Mouse (Mus musculus): ENCODE data around the gene Nrxn2. TPM values are rescaled to one million over a fixed set of nuclear protein-coding genes. Genes with fewer than 3 reads are reported as not detected.

The Nrxn2 gene
- polyA plus RNA-seq, 1 experiment = 1.7 TPM

DNA sequence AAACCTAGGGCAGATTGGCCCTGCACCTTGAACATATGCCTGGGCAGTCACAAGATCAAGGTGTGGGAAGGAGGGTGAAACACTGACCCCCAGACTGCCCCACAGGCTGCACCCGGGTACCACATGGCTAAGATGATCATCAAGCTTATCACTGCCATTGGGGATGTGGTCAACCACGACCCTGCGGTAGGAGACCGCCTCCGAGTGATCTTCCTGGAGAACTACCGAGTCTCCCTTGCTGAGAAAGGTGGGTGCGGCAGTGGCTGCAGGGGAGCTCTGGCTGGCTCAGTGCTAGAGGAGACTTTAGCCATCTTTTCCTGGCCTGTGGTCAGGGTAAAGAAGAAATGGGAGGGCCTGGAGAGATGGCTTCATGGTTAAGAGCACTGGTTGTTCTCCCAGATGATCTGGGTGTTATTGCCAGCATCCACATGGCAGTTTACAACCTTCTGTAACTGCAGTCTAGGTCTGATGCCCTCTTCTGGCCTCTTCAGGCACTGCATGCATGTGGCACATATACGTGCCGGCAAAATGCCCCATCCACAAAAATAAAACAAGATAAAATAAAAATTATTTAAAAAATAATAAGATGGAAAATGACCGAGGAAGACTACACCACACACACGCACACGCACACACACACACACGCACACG is 25.7 kb upstream of the Nrxn2 start:
- DNase-seq (ENCODE audit: low read depth) = no peak

DNA sequence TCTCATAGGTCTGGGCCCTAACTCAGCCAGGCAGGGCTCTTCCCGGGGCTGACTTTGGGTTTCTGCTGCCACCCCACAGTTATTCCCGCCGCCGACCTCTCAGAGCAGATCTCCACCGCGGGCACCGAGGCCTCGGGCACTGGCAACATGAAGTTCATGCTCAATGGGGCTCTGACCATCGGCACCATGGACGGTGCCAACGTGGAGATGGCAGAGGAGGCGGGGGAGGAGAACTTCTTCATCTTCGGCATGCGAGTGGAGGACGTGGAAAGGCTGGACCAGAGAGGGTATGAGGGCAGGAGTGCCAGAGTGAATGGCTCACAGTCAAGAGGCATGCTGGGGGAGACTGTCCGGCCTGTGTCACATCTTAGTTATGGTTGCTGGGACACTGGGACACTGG is 24.9 kb upstream of the Nrxn2 start:
- no peak for DNase-seq (ENCODE audit: low read depth)

- no peak for DNase-seq (ENCODE audit: low read depth)
Measured at GRCm38 (mm10) chr19:6396237-6396636, 22.3 kb upstream of the Nrxn2 start.

GRCm38 (mm10) chr19:6397582-6398249 is 20.8 kb upstream of the Nrxn2 start:
- DNase-seq (ENCODE audit: low read depth) = no peak

GRCm38 (mm10) chr19:6398447-6399284 is 19.9 kb upstream of the Nrxn2 start:
- DNase-seq (ENCODE audit: low read depth) = no peak

DNA sequence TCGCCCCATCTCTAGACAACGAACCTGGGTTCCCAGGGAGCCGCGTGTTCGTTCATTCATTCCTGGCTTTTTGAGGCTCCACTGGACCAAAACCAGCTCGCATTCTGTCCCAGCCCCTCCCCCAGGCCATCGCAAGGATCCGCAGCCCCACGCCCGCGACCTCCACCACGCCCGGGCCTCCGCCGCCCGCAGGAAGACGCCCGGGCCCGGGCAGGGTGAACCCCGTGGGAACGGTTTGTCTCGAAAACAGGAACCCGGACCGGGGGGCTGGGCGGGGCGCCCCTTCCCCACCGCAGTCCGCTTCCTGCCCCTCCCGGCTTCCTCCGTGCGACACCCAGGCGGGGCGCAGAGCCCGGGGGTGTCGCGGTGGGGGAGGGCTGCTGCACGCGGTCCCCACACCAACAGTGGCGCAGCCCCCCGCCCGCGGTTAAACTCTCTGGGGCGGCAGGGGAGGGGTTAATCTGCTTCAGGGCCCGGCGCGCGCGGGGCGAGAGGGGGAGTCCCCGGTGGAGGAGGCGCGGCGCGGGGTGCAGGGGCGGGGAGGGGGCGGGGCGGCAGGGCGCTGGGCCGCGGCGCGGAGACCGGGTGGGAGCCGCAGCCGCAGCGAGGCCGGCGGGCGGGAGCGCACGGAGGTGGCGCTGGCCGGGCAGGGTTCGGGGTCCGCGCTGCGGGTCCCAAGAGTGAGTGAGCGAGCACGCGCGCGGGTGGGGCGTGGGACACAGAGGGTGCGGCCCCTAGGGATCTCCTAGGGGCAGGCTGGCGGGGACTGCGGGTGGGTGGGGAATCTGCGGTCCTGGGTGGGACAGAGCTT is 19.0 kb upstream of the Nrxn2 start, which contains the start of gene Rasgrp2:
Gene Rasgrp2 (plus strand): TSS at position 56 of the 811 bp plus-strand sequence.
- no peak for DNase-seq (ENCODE audit: low read depth)

GRCm38 (mm10) chr19:6400096-6401086 is 18.1 kb upstream of the Nrxn2 start:
- DNase-seq (ENCODE audit: low read depth) = no peak

DNA sequence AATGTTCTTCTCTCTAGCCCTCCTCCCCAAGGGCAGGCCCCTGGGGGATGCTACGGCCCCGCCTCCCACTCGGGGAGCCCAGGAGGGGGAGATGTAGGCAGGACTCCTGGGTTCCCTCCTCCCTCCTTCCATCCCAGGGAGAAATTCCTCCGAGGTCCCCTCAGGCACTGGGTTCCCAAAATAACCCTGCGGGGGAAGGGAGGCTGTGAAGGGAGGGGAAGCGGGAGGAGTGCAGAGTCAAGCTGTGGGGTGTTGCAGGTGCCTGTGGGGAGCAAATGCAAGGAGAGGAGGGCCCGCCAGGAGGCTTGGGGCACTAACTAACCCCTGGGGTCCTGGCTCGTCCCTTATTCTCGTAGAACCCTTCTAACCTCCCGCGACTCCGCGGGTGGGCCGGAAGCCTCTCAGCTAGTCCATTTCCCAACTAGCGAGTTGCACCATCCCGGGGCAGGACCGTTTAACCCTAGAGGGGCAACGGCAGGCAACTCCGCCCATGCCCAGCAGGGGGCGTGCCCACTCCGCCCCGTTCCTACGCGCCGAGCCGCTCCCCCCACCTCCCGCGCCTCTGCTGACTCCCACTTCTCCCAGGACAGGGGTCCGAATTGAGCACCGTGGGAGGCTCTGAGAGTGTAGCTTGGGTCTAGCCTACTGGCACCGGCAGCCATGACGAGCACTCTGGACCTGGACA is 17.3 kb upstream of the Nrxn2 start:
- no peak for DNase-seq (ENCODE audit: low read depth)

DNA sequence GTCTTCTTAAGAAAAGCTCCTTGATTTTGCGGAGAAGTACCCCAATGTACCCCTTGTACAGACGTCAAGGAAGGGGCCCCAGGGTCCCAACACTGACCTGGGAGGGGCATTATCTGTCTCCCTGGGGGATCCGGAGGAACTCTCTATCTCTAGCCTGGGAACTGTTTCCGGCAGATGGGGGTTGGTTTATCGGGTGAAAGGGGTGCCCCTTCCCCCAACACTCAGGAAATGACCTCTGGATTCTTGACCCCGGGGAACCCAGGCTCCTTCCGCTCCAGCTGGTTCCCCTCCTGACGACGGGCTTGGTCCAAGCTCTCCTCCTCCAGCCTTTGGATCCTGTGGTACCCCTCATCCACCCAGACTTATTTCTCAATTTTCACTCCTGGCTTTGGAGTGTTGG is 16.6 kb upstream of the Nrxn2 start:
- no peak for DNase-seq (ENCODE audit: low read depth)

- DNase-seq (ENCODE audit: low read depth) = no peak
Measured at GRCm38 (mm10) chr19:6403869-6404268, 14.7 kb upstream of the Nrxn2 start.

- DNase-seq (ENCODE audit: low read depth) = no peak
Measured at GRCm38 (mm10) chr19:6405433-6405832, 13.1 kb upstream of the Nrxn2 start.

GRCm38 (mm10) chr19:6407109-6407508 is 11.4 kb upstream of the Nrxn2 start:
- DNase-seq (ENCODE audit: low read depth) = no peak

GRCm38 (mm10) chr19:6407816-6408510 is 10.6 kb upstream of the Nrxn2 start:
- DNase-seq (ENCODE audit: low read depth) = no peak

DNA sequence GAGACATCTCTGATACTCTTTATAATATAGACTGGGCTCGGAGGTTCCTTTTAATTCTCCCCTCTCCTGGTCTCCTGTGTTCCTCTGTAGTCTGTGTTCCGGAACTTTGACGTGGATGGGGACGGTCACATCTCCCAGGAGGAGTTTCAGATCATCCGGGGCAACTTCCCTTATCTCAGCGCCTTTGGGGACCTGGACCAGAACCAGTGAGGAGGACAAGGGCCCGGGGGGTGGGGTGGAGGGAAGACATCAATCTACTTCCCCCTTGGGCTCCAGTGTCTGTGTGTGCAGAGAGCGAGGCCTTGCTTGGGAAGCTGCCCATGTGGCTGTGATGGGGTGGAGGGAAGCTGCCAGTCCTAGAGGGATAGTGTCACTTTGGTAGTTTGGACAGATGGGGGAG is 9.8 kb upstream of the Nrxn2 start:
- no peak for DNase-seq (ENCODE audit: low read depth)

DNA sequence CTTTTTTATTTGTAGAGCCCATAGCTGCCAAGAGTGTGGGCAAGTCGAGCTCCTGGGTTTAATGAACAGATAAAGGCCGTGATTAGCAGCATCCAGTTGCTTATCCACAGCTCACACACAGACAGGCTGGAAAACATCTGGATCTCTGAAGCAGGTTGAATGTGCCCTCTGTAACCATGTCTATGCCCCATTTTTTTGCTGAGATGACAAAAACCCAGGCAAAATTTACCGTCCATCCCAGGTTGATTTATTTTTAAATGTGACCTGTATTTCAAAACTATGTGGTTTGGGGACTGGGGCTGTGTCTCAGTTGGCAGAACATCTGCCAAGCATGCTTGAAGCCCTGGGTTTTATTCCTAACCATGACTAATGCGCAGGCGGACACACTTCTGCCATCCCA is 9.4 kb upstream of the Nrxn2 start:
- DNase-seq (ENCODE audit: low read depth) = no peak

GRCm38 (mm10) chr19:6409936-6410335 is 8.6 kb upstream of the Nrxn2 start:
- DNase-seq (ENCODE audit: low read depth) = no peak

DNA sequence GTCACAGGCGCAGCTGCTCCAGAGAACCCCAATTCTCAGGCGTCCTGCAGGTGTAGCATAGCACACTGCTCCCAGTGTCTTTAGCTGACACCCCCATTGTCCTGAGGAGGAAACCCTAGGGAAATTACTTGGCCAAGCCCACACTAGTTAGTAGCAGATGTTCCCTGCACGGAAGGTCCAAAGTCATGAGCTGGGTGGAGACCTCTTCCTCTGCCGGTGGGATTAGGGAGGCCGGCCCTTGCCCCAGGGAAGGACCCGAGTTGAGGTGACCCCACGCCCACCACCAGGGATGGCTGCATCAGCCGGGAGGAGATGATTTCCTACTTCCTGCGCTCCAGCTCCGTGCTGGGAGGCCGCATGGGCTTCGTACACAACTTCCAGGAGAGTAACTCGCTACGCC is 5.7 kb upstream of the Nrxn2 start:
- DNase-seq (ENCODE audit: low read depth) = no peak

- no peak for DNase-seq (ENCODE audit: low read depth)
Measured at GRCm38 (mm10) chr19:6415454-6415853, 3.1 kb upstream of the Nrxn2 start.

DNA sequence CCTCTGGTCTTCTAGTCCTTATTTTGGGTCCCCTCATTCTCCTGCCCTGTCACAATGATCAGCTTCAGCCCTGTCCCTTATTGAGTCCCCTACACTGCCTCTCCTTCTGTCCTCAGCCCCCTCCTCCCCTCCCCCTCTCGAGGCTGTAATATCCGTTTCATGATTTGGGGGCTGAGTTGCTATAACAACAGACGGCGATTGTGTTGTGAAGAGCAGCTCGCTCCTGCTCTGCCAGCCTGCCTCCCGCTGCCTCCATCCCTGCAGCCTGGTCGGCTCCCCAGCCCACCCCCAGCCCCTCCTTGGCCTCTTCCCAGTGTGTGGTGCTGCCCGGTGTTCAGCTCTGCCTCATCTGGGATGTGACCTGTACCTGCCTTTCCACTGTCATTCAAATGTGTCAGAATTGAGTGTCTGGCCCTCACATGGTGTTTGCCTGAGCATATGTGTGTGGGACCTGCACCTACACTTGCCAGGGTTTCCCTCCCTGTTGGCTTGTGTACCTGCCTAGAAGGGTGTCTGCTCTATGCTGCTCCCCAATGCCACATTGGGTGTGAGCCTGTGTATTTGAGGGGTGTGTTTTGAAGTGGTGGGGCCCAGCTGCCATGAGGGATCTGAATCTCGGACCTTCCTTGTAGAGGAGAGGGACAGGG is 2.3 kb upstream of the Nrxn2 start:
- no peak for DNase-seq (ENCODE audit: low read depth)

All from gonadal fat pad, adult 2 months (tissue).